Mouse (Mus musculus) thymus, postnatal 4 days (tissue): ENCODE data around the gene Pla2g10.
"Not testable (repeated sequence)": the region's sequence is repeated elsewhere in the genome, so short reads cannot be mapped to it uniquely, and the experiment has no call there.

Experiments used
- DNase-seq: peaks from one replicate; pipeline ENCODE4 v3.0.0; 2021

The Pla2g10 gene

DNA sequence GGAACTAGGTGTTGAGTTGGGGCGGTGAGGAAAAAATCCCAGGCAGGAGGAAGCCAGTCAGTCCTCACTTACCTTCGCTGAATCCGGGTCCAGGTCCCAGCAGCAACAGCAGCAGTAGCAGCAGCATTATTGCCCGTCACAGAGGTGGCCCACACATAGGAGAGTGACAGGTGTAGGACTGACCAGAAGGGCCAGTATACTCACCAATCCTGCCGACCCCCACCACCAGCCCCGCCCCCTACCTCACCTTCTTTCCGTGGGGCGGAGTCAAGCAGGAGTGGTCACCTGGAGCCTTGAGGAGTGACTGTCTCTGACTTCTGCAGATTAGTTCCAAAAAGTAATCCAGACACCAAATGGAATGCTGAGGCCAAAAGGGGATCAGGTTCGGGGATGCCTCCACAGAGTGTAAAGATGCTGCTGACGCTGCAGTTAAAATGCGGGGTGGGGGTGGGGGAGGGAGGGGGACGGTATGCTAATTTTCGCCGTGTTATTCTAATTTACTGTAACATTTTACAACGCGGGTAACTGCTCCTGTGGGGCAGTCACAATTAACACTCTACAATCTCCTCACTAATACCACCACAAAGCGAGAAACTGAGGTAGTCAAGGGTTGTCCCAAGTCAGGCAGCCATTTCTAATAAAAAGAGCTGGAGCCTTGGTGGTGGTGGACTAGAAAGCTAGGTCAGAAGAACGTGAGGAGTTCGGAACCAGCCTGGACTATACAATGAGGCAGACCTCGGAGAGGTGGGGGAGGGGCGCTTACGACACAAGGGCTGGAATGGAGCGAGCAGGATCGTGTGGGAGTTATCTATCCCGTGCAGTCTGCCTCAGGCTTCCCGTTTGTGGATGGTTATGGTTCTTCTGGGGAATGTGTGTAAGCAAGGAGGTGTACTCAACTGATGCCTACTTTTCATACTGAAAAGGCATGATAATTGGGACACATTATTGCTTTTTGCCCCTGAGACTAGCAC is at the start of gene Pla2g10:
Gene Pla2g10, minus strand, starts transcription at position 699 of the 971 bp plus-strand sequence.
- DNase-seq: no peak

DNA sequence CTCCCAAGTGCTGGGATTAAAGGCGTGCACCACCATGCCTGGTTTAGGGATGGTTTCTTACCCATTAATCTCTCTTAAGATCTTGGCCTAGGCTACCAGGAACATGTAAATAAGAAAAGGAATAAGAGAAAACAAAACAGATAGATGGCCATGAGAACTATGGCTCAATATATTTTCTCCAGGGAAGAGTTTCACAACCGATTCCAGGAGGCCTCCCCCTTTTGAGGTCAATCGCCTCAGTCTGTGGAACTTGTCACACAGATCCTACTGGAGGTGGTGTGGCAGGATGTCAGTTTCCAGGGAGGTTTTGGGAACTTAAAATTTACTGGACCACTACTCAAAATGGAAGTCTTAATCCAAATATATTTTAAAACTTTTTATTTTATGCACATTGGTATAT is 43.9 kb upstream of the Pla2g10 start:
- not testable (repeated sequence) for DNase-seq

DNA sequence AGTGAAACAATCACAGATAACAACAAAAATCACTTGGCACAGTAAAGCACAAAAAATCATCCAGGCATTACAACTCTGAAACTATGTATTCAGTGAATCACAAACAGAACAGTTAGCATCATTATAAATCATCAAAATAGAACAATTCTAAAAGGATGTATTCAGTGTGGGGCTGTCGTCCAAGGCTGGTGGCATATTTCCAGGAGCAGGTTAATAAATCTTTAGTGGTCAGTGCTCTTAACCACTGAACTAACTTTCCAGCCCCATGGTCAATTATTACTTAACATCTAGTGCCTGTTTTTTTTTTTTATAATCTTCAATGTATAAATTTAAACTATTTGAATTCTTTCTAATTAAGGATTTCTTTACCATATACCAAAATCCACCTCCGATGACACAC is 43.2 kb upstream of the Pla2g10 start:
- DNase-seq: not testable (repeated sequence)

DNA sequence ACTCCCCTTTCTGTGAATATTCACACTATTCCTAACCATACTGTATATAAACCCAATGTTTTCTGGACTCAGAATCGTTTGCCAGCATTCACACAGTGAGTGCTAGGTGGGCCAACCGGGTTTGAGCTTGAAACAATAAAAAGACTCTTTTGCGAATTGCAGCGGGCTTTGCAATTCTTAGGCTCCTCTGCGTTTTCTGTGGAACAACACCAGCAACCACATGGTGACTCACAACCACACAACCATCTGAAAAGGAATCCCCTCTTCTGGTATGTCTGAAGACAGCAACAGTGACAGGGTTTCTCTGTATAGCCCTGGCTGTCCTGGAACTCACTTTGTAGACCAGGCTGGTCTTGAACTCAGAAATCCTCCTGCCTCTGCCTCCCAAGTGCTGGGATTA is 41.3 kb upstream of the Pla2g10 start:
- DNase-seq: not testable (repeated sequence)

DNA sequence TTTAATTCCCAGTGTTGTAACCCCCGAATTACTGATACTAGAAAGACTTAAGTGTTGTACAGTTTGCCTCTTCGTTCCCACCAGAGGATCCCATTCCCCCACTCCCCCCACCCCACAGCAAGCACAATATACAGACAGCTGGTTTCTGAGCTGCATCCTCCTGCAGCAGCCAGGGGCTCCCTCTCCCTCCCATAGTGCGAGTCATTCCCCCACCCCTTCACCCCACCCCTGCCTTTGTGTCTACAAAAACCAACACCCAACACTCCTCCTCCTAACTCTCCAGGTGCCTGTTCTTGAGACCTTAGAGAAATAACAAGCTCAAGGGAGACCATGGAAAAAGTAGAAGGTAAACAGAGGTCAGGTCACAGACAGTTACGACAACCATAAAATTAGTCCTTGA is 40.8 kb upstream of the Pla2g10 start:
- DNase-seq: not testable (repeated sequence)

DNA sequence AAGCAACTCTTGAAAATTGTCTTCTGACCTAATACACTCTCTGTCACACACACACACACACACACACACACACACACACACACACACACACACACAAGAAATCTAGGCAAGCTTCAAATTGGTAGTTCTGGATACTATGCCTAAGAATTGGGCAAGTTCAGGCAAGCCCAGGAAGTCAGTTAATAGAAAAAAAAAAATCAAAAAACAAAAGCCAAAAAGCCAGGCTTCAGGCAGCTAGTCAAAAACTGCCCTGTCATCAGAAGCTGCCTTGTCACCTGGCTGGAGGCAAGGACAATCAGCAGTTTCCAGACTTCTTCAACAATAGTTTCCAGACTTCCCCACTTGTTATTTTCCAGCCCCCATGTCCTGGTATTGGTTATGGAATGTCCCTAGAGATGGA is 35.6 kb upstream of the Pla2g10 start:
- DNase-seq: no peak

- DNase-seq: no peak
Observed at GRCm38 (mm10) chr16:13764519-13764918, 33.7 kb upstream of the Pla2g10 start.

GRCm38 (mm10) chr16:13762807-13763206 is 32.0 kb upstream of the Pla2g10 start:
- not testable (repeated sequence) for DNase-seq

- DNase-seq: no peak
Observed at GRCm38 (mm10) chr16:13757823-13758222, 27.0 kb upstream of the Pla2g10 start.

DNA sequence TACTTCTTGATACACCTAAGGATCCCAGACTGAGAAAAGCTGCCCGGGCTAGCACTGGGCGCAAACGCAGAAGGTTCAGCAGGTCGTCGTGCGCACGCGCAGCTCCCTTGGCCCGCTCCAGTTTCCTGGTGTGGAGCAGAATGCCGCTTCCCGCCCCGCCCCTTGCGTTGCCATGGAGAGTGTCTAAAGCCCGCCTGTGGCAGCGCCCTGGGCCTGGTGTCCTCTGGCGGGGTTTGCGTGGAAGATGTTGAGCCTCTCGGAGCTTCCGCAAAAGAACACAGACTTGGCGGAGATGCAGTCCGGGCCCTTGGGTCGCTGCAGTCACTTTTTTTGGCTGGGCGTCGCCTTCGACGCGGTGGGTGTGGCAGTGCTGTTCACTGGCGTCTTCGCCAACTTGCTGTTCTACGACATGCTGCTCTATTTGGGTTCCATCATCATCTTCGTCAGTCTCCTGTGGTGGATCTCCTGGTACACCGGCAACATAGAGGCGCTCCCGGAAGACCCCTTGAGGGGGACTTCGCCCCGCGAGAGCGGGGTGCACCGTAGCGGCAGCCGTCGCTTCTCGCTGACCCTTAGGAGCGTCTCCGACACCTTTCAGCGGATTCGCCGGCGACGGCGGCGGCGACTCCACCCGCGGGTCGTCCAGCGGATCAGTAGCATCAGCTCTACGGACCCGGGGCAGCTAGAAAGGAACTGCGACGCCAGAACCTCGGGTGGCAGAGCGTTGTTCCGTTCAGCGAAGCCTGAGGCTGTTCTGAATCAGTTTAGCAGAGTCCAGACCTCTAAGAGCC is 23.8 kb upstream of the Pla2g10 start:
- DNase-seq: peak; percentile 92

DNA sequence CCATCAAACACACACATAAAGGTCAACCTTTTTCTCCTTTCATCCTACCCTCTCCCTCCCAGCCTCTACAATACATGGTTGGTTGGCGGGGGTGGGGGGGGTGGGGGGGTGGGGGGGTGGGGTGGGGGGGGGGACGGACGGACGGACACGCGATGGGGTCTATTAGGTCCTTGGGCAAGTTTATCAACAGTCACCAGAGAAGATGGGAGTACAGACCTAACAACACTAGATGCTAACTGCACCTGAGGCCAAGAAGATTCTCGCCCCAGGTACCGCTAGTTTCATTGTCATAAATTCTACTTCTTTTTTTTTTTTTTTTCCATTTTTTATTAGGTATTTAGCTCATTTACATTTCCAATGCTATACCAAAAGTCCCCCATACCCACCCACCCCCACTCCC is 23.2 kb upstream of the Pla2g10 start:
- DNase-seq: no peak

GRCm38 (mm10) chr16:13750626-13751025 is 19.8 kb upstream of the Pla2g10 start:
- no peak for DNase-seq

DNA sequence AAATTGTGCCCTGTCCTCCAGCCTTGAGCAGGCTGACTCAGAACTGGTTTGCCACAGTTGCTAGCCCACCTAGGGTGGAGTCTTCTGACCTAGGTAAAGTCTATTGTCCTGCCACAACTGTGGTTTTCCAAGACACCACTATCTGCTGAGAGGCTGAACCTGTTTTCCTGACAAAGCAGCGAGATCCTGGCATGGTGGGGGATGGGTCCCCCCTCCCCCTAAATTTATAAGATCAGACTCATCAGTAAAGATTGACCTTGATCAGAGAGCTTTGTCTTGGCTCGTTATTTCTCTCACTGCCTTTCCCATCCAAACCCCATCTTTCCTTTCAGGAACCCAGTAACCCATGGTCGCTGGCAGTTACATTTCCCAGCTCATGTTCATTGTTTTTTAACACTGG is 19.2 kb upstream of the Pla2g10 start:
- no peak for DNase-seq

GRCm38 (mm10) chr16:13749306-13749705 is 18.5 kb upstream of the Pla2g10 start:
- DNase-seq: no peak

- DNase-seq: not testable (repeated sequence)
Observed at GRCm38 (mm10) chr16:13748813-13749212, 18.0 kb upstream of the Pla2g10 start.

DNA sequence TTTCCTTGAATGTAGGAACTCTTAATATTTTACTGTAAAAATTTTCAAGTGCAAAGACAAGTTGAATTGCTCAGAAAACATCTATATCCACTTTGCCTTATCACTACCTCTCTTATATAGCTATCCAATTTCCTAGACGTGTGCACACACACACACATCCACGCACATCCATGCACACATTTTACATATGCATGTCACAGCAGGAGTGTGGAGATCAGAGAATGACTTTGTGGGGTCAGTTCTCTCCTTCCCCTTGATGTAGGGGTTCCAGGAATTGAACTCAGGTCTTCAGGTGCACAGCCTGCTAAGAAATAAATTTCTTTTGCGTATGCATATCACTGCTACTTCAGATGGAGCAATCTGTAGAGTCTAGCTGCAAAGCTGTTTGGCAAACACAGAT is 17.3 kb upstream of the Pla2g10 start:
- DNase-seq: no peak

- DNase-seq: no peak
Observed at GRCm38 (mm10) chr16:13747708-13748107, 16.9 kb upstream of the Pla2g10 start.

- DNase-seq: no peak
Observed at GRCm38 (mm10) chr16:13740844-13741243, 10.1 kb upstream of the Pla2g10 start.

DNA sequence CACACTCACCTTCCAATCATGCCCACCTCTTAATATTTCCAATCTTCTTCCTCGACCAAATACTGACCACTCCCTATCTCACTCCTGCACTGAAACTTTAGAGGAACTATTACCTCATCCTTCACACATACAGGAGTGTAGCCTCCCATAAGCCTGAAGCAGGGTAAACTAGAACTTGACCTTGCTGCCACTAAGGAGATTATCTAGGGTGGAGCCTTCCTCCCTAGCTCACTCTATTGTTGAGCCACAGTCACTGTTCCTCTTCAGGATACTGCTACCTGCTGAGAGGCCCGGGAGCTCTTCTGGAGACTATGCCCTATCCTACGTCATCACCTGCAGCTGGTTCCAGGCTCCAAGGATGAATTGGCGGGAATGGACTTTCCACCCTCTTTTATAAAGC is 8.3 kb upstream of the Pla2g10 start:
- DNase-seq: not testable (repeated sequence)

DNA sequence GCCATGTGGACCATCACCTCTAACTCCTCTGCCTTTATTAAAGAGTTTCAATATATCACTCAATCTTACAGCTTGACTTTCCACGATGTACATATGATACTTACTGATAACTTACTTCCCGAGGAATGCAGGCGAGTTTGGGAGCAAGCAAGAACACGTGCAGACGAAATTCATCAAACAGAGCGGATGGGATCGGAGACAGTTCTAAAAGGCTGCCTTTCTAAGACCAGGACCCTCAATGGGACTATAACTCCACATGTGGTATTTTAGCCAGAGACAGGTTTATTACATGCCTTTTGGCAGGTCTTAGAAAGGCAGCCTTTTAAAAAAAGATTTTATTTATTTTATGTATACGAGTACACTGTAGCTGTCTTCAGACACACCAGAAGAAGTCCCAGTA is 5.2 kb upstream of the Pla2g10 start:
- no peak for DNase-seq

DNA sequence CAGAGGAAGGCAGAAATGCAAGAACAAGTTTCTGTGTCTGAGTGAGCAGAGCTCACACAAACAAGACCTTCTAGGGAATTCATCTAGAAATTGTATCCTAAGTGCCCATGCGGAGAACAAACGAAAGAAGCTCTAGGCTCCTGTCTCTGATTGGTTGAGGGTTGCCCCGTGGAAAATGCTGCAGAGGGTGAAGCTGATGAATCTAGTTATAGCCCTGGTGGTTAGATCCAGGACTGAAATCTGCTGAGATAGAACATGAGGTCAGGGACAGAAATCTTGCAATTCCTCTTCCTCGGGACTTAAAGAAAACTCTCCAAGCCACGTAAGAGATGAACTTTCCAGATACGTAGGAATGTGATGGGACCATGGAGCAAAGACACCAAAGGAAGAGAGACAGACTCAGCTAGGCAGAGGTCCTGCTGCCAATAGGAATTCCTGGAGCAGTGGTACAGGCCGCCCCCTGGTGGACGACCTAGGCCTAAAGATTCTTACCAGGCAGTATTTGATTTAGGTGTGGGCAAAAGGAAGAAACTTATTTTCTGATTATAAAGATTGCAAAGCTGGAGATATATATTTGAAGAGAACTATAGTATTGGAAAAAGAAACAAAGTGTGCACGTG is 2.8 kb upstream of the Pla2g10 start:
- DNase-seq: peak; percentile 85

GRCm38 (mm10) chr16:13732786-13733185 is 2.0 kb upstream of the Pla2g10 start:
- no peak for DNase-seq

GRCm38 (mm10) chr16:13729428-13729827 is 1.4 kb downstream of the Pla2g10 start:
- DNase-seq: no peak
